Mouse (Mus musculus) T-helper 1 cell (primary cell): ENCODE results near the gene Usp30.

Experiments
- in situ Hi-C: fragments of 300-600 bp; cut with MboI, MseI; formaldehyde crosslinking; loops from one replicate; pipeline ENCODE4 v1.15.1; 2025; ENCODE audit warnings: high pct_unique_total_duplicates

Gene Usp30

DNA sequence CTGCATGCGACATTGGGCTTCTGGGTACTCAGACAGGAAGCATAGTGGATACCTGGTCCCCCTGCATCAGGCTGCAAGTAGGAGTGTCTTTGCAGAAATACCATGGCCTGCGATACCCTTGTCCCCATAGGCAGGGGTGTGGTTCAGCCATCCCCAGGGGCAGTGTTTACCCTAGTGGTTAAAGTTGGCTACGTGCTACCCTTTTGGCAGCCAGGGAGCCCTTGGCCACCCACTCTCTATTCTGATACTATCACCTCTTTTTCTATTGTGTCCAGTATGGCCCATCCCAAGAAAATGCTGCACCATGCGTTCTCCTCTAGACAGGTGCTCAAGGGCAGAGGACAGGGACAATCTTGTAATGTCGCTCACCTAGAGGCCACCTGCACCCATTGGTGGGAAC lies 89.5 kb downstream of the Usp30 start:
- in situ Hi-C loops, result no loop called here

DNA sequence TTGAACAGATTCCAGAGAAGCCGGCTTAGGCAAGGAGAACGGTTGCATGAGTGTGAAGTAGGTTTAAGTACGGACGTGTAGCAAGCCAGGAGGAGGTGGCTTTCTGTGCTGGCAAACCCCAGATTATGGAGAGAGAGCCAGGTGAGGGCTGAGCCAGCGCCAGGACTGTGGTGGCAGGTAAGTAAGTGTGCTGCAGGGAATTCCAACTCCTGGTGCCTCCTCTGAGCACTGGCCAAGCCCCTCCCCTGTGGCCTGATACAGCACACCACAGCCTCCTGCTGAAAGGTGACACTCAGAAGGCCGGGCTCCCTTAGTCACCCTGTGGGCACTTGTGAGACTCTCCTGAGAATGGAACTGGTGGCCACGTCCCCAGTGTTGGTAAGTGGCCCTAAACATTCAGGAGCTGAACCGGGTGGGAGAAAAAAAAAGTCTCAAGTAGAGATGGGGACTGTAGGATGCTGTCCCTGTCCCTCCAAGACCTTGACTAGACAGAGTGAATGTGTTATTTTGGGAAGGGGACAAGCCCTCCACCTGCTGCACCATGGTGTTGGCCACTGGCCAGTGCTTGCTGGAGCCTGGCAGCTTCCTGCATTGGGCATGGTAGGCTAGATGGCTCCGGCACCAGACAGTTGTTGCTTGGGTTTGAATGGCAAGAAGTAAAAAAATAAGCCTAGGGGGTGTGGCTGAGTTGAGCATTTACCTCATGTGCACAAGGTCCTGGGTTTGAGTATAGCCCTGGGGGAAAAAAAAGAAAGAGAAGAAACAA lies 90.1 kb downstream of the Usp30 start:
- in situ Hi-C loops, result no loop called here

DNA sequence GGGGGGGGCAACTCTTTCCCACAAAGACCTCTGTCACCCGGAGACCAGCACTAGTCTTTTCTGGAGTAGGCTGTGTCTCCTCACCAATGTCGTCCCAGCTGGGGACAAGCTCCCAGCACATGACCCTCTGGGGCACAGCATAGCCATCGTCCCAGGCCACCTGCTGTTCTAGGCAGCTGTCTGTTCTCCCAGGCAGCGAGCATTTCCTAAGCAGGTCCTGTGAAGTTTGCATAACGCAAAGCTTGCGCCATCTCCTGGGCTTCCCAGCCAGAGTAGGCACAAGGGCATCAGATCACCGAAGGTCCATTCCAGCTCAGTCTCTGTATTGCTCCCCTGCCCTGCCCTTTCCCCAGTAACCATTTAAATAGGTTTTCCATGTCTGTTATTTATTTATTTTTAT lies 92.0 kb downstream of the Usp30 start:
- in situ Hi-C loops, result no loop called here

GRCm38 (mm10) chr5:114161424-114161823 lies 96.2 kb downstream of the Usp30 start:
- in situ Hi-C loops, result no loop called here

GRCm38 (mm10) chr5:114162106-114162815 lies 97.0 kb downstream of the Usp30 start:
- in situ Hi-C loops, result no loop called here

GRCm38 (mm10) chr5:114163117-114163696 lies 97.9 kb downstream of the Usp30 start:
- in situ Hi-C loops, result no loop called here

GRCm38 (mm10) chr5:114170345-114170744 lies 105.1 kb downstream of the Usp30 start:
- in situ Hi-C loops, result no loop called here

DNA sequence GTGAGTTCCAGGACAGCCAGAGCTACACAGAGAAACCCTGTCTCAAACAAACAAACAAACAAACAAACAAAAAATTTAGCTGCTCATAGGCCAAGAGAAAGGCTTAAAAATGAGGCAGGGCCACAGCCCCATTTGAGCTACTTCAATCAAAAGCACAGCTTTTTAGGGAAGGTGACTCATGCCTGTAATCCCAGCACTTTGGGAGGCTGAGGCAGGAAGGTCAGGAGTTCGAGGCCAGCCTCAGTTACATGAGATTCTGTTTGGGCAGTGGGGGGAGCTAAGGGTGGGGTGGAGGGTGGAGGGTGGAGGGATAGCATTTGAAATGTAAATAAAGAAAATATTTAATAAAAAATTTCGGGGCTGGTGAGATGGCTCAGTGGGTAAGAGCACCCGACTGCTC lies 107.7 kb downstream of the Usp30 start:
- in situ Hi-C loops, result no loop called here

- in situ Hi-C loops, result no loop called here
Observed at GRCm38 (mm10) chr5:114173458-114173857, 108.2 kb downstream of the Usp30 start.

DNA sequence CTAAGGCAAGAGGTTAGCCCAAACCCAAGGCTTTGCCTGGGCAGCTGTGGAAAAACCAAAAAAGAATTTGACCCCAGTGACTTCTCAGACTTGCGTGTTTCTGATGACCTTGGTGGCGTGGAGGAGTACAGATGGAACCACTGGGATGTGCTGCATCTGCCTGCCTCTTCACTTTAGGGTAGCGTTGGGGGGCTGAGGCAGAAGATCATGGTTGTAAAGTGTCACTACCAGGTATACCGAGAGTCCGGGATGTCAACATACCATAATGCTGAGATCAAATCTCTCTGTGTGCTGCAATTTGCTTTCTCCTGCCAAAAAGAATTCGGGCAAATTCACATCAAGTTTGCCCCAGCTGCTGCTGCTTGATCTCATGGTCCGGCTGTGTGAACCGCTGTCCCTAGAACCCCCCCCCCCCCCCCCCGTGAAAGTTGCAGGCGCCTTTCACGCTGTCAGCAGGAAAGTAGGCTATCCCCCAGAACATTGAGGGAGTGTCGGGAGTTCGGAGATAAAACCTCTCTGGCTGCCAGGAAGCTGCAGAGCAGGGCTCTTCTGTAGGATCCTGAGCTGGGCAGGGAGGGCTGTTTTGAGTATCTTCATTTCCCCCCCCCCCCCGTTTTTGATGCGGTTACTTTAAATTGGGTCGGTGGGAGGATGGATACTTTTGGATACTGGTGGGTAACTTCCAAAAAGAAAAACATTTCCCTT lies 108.8 kb downstream of the Usp30 start:
- in situ Hi-C loops, result no loop called here
